Mouse (Mus musculus): ENCODE results near the gene H3f3b.

The H3f3b gene

DNA sequence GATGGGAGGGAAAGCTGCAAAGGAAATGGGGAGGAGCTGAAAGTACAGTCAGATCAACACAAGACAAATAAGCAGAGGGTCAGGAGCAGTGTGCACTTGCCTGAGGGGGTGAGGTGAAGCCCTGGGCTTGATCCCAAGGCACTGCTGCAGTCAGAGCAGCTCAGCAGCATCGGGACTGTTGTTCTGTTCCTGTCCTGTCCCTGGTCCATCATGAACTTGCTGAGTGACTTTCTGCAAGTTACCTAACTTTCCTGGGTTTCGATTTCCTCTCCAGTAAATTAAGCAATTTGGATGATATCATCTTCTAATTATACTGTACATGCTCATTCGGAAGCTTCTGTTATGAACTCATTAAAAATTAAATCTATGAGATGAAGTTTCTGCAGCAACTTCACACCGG is at the start of gene H3f3b:
TSS of gene H3f3b (minus strand) at position 207 of the 400 bp plus-strand sequence.
- no peak for DNase-seq (ENCODE audit: low spot score in 2 of 2)

DNA sequence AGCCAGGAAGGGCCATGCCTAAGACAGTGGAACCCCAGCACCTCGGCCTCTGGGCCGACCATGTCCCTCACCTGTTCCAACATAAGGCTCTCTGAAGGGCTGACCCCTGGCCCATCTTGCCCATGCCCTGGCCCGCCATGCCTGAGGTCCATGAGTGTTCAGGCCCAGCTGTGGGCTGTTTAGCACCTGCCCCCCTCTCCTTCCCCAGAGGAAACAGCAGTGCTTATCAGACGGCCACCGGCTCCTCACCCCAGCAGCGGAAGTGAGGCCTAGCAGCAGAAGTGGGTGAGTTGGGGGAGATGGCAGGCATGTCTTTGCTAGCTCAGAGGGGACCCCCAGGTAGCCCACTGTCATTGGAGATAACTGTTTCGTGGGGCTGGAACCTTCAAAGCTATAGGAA is 49.1 kb upstream of the H3f3b start:
- DNase-seq (ENCODE audit: low spot score in 2 of 2), result no peak

DNA sequence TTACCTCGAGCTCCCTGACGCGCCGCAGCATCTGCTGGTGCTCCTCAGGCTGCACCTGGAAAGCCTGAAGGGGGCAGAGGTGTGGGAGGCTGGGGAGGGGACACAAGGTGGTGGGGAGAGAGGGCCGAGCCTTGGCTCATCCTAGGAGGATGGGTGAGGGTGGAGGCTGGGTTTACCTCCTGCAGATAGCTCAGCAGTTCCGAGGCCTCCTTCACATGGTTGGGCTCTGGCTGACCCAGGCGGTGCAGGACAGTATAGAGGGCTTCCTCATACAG is 48.4 kb upstream of the H3f3b start:
- no peak for DNase-seq (ENCODE audit: low spot score in 2 of 2)

DNA sequence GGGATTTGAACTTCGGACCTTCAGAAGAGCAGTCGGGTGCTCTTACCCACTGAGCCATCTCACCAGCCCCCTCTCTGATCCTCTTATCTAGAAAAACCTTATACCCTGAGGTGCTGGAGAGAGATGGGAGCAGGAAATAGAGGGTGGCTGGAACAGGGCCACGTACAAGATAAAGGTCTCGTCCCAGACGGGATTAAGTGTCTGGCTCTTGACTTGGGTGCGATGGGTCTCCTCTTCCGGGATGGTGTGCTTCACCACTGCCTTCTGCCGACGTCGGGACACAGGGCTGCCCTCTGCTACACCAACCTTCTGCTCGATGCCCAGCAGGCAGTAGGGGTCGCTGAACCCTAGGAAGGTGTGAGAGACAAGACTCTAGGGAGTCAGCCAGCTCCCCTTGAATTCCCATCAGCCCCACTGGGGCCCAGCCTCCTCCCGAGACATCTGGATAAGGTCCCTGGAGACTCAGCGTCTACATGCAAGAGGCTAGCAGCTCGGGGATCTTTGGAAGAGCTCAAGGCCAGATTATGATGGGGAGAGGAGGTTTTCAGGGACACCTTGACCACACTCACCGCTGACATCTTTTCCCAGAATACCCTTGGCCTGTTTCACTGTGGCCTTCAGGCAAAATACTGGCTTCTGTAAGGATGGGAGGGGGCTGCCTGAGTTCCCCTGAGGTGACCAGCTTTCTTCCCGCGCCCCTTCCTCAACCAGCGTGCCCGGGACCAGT is 47.9 kb upstream of the H3f3b start:
- no peak for DNase-seq (ENCODE audit: low spot score in 2 of 2)

DNA sequence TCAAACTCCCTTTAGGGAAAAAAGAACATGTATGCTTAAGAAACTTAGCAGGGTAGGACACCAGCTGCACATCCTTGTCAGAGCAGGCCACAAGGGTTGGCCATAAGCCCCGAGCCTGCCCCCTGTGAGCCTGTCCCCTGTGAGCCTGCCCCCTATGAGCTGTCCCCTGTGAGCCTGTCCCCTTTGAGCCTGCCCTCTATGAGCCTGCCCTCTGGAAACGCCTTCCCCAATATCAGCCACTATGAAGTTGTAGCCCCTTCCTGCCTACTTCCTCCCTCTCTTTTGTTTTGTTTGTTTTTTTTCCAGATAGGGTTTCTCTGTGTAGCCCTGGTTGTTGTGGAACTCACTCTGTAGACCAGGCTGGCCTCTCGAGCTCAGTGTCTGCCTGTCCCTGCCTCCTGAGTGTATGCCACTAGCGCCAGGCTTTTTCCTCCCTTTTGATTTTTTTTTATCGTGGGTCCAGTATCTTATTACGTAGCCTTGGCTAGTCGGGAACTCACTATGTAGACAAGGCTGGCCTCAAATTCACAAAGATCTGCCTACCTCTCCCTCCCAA is 46.8 kb upstream of the H3f3b start:
- no peak for DNase-seq (ENCODE audit: low spot score in 2 of 2)

DNA sequence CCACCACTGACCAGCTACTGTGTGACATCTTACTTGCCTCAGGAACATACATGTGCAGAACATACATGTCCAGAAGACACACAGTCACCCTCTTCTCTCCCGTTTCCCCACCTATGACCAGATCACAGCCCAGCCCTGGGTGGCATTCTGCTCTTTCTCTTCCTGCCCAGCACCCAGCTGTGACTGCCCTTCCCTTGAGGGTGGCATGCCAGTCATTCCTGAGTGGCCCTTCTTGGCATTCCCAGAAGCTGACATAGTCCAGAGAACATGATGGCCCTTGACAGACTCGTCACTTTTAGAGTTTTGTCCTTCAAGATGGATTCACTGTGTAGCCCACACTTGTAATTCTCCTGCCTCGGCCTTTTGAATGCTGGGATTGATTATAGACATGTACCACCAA is 44.8 kb upstream of the H3f3b start:
- DNase-seq (ENCODE audit: low spot score in 2 of 2), result no peak

DNA sequence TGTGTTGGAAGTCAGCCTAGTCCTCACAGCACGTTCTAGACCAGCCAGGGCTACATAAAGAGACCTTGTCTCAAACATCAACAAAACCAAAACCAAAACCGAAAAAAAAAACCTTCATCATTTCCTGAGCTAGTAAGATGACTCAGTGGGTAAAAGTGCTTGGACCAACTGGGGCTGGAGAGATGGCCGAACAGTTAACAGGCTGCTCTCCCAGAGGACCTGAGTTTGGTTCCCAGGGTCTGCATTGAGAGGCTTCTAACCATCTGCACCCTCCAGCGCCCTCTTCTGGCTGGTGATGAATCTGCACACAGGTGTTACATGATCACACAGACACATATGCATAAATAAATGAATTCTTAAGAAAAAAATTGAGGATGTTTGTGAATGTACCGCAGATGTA is 43.7 kb upstream of the H3f3b start:
- no peak for DNase-seq (ENCODE audit: low spot score in 2 of 2)

DNA sequence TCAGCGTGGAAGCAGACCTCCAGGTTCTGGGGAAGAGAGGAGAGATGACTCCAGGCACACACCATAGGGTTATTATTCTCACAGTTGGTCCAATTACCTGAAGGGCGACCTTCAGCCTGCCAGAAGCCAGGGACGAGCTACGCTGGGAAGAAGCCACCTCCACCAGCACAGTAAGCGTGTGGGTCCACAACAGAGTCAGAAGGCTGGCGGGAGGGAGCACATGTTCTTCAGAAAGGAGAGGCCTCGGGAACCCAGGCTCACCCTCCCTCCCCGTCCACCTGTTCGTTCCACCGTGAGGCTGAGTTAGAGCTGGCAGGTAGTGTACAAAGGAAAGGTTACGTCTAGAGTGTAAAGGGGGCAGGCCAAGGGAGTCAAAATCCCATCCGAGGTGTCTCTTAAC is 37.6 kb upstream of the H3f3b start:
- DNase-seq (ENCODE audit: low spot score in 2 of 2), result no peak

DNA sequence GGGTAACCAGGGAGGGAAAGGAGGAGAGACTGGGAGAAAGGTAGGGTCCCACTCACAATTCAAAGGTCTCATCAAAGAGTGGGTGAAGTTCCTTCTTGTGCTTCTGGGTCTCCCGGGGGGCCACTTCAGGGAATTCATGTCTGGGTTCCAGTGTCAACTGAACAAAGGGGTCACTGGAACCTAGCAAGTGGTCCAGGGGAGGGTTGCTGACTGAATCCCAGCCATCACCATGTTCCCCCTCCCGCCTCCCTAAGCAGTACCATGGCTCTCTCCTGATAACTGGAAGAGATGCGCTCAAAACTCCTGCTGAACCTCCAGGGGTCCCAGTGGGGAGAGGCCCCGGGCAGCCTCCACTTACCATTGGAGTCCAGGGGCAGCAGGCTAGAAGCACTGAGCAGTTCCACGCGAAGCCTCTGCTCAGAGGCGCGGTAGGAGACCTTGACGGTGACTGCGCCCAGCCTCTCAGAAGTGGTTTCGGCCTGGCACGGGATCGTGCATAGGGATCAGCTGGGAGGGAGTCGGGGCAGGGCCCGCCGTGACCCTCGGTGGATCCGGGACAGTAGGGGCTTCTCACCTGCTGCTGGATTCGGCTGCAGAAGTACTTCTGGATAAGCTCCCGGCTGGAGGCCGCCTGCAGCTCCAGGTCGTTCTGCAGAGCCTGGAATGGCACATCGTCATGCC is 36.6 kb upstream of the H3f3b start:
- no peak for DNase-seq (ENCODE audit: low spot score in 2 of 2)

DNA sequence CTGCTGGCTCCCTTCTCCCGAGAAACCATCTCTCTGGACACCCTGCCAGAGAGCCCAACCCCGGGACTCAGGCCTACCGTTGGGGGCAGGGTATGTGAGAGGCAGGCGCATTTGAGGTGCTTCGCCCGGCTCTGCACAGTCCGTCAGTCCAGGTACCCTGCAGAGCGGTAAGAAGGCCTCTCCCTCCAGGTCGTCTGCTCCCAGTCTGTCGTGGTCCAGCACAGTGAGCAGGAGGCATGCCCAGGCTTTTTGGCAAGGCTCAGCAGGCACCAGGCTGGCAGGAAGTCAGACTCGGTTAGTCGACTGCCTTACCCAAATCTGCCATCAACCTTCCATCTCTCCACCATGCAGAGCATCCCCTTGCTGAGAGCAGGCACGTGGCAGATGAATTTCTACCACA is 35.8 kb upstream of the H3f3b start:
- no peak for DNase-seq (ENCODE audit: low spot score in 2 of 2)

DNA sequence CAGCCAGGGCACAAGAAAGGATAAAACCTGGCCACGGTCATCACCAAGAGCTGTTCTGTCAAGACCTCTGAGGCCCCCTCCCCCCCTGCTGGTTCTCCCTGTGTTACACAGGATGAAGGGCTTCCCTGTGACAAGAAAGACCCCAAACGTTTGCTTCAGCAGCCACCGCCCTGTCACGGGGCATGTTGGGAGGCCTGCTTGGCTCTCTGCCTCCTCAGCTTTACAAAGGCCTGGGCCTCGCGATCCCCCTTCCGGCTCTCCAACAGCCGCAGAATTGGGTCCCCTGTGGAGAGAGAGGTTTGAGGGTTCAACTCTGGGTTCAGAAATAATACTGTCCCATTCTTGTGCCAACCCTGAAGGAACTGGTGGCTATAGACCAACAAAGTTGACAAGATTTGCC is 34.8 kb upstream of the H3f3b start:
- no peak for DNase-seq (ENCODE audit: low spot score in 2 of 2)

DNA sequence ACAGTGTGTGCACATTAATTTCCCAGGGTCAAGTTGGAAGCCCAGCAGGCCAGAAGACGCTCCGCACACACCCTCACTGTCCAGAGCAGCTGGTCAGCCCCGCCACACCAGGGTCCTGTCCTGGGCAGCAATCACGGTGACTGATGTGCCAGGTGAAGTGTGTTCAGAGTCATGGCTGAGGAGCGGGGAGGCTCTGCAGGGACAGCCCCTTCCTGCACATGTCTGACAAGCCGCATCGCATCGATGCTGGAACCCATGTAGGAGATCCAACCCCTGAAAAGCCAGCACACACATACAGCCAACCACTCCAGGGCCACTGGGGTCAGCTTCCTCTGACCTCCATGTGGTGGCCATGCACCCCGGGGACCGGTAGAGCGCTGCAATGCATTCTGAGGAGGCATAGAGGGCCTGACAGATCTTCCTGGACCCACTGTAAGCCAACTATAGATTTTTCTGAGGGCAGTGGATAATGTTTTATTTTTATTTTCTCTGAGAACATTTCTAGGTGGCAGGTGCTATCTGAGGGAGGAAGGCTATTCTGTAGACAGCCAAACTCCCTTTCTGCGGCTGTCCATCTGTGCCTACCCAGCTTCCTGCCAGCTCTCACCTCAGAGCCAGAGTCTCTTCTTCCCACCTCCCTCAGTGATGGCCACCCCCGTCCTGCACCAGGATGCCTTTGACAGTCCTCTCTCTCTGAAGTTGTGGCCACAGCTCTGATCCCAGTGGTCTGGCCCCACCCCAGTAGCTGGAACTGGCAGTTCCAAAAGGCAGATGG is 34.1 kb upstream of the H3f3b start:
- peak; percentile 58 to 65 for DNase-seq (ENCODE audit: low spot score in 2 of 2)

DNA sequence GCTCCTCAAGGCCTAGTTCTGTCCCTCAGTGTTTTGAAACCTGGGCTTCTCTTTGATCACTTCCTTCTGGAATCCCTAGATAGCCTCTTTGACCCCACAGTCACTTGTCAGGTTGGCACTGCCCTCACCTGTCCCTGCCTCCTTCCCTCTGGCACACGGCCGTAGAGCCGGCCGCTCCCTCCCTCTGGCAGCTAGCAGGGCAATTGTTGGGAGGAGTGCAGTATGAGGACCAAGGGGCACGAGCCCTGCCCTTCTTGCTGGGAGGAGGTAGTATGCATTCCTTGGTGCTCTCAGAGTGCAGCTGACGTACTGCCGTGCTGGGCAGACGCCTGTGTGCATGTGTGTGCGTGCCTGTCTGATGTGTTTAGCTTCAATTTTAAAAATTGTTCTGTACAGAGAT is 32.8 kb upstream of the H3f3b start:
- DNase-seq (ENCODE audit: low spot score in 2 of 2), result no peak

DNA sequence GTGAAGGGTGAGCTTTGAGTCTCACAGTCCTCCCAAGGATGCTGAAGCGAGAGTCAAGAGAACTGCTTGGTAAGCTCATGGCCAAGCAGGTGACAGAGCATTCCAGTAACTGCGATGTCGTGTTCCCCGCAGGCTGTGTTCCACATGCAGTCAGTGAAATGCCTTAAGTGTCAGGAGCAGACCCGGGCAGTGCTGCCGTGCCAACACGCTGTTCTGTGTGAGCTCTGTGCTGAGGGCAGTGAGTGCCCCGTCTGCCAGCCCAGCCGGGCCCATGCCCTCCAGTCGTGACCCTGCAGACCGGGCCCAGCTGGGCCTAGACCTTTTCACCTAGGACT is 31.9 kb upstream of the H3f3b start:
- no peak for DNase-seq (ENCODE audit: low spot score in 2 of 2)

DNA sequence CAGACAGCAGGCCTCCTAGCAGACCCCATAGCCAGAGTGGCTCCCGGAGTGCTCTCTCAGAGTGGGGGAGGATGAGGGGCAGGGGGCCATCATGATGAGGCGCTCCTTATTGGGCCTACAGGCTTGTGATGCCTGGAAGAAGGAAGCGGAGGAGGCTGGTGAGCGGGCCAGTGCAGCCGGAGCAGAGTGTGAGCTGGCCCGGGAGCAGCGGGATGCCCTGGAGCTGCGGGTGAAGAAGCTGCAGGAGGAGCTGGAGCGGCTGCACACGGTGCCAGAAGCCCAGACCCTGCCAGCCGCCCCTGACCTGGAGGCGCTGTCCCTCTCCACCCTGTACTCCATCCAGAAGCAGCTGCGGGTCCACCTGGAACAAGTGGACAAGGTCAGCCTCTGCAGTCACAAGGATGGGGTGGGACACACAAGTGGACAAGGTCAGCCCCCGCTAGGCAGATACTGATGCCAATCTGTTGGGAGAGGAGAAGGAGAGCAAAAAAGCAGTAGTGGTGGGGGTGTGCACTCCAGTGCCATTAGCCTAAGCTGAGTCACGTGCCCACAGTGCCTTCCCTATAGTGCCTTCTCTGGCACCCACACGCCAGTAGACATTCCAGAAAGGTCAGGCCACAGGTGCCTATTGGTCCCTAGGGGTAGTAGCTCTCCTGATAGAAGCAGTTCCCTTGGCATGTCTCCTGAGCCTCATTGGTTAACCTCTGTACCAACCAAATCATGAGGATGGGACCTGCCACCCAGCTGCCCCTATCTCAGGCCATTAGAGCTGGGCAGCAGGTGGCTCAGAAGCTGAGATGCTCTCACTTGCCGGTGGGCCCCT is 31.3 kb upstream of the H3f3b start:
- DNase-seq (ENCODE audit: low spot score in 2 of 2), result no peak

DNA sequence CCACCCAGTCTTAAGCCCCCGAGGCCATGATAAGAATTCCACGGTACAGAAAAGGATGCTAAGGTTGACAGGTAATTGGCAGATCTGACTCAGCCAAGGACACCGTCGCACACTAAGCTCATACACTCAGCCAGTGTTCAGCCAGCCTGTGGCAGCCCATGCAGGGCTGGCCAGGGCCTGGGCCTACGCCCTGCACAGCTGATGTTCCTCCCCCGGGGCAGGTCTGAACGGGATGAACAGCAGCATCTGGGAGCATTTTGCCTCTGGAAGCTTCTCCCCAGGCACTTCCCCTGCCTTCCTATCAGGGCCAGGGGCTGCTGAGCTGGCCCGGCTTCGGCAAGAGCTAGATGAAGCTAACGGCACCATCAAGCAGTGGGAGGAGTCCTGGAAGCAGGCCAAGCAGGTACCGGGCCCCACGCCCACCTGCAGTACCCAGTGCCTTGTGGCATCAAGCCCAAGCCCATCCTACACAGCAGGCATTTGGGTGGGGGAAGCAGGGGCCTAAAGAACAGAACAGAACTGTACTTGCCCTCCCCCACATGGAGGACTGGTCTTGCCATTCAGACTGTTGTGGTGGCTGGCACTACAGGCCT is 30.4 kb upstream of the H3f3b start:
- peak; percentile 70 to 75 for DNase-seq (ENCODE audit: low spot score in 2 of 2)

DNA sequence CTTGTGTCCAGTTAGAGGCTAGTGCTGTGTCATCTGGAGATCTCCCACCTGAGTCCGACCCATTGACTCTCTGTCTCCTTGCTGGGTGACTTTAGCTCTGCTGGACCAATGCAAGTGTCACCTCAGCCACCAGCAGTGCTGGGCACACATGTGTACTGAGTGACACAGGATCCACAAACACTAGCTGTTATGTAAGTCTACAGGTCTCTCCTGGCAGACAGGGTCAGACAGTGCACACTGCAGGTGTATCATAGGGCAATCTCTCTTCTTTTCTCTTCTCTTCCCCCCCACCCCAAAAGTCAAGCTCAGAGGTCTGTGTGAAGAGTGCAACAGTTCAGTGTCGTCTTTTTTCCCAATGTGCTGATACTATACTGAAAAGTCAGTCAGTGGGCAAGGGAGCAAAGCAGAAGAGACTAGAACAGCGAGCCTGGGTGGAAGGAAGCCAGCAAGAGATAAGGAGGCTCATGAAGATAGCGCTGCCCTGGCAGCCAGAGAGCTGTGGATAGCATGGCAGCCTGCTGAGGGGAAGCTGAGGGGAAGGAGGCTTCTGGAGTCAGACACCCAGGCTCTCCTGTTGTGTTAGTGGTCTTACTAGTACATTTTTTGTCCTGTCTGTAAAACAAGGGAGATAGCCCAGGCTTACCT is 29.6 kb upstream of the H3f3b start:
- DNase-seq (ENCODE audit: low spot score in 2 of 2), result no peak

DNA sequence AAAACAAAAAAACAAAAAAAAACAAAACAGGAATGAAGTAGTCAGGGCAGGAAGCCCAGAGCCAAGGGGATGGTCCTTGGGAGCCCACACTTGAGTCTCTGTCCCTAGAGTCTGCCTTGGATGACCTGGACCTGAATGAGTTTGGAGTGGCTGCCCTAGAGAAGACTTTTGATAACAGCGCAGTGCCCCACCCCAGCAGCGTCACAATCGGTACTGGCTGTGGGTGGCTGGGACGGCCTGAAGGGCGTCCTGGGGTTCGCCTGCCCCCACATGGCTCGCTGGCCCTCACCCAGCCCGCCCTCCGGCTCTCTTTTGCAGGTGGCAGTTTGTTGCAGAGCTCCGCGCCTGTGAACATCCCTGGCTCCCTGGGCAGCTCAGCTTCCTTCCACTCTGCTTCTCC is 28.1 kb upstream of the H3f3b start:
- DNase-seq (ENCODE audit: low spot score in 2 of 2), result no peak

DNA sequence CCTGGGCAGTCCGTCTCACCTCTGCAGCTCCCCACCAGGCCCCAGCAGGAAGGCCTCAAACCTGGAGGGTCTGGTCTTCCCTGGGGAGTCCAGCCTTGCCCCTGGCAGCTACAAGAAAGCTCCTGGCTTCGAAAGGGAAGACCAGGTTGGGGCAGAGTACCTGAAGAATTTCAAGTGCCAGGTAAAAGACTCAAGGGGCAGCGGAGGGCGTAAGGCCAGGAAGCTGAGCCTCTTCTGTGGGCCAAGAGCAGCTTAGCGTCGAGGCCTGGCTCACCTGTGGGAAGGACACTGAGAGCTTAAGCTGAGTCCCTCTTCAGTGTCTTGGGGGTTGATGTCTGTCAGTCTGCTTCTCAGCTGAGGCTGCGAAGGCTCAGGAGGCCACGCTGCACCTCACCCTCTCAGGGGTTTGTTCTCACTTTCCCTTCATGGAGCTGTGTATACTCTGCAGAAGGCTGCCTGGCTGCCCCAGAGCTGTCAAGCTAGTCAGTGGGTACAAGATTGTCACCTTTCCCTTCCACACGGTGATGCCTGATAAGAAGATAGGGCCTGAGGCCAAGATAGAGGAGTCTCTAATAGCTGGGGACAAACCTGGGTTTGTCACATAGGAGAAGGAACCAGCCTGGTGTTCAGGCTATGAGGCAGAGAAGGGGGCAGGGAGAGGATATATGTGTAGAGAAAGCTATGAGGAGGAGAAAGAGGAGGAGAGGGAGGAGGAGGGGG is 25.9 kb upstream of the H3f3b start:
- DNase-seq (ENCODE audit: low spot score in 2 of 2), result no peak

DNA sequence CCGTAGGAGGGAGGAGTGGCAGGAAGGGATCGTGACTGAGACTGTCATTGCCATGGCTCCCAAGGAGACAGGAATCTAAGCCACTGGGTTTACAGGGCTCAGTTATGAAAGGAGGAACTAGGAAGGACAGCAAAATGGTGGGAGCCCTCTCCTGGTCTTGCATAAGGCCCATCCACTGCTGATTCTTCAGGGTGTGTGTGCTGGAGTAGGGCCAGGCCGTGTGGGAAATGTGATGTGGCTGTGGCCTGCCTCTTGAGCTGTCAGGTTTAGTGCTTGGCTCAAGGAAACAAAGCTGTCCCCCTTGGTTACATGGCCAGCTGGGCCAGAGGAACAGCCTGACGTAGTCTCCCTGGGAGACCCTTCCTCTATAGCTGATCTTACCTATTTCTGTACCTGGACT is 22.4 kb upstream of the H3f3b start:
- no peak for DNase-seq (ENCODE audit: low spot score in 2 of 2)

DNA sequence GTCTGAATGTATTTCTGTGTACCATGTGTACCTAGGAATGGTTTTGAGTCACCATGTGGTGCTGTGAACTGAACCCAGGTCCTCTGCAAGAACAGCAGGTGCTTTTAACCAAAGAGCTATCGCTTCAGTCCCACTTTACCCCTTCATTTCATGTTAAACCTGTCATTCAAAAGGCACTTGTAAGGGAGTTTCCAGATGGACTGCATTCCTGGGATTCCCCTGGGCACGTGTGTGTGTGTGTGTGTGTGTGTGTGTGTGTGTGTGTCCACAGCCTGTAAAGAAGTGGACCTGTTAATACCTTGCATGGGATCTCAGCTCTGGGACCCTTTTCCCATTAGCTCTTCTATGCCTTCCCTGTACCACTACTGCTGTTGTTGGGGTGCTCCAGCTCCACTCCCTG is 21.8 kb upstream of the H3f3b start:
- DNase-seq (ENCODE audit: low spot score in 2 of 2), result no peak
